Mouse (Mus musculus): ENCODE data around the gene Nab2.

- TF ChIP-seq CTCF (IDR thresholded peaks at IDR 0.05; ENCODE audit: low read depth, low read length) (no peak), POLR2A (IDR thresholded peaks at IDR 0.05; ENCODE audit: extremely low read depth, insufficient read depth, low read length) (no peak)
Observed at GRCm38 (mm10) chr10:127679208-127679607, 10.8 kb upstream of the Nab2 start.

Data from liver, adult 2 months (tissue).